Mouse (Mus musculus) hematopoietic stem cell, adult 5-6 weeks (primary cell): Measurements from ENCODE around the gene Aplp2. TPM values are rescaled to one million over a fixed set of nuclear protein-coding genes. Genes with fewer than 3 reads are reported as not detected.
A peak's percentile ranks its signal among the peaks of the same experiment; 100 is the strongest.

Experiments
- ATAC-seq, 2 experiments: fragments of 125-278 bp in 1 of 2; replicated peaks in 1 of 2; 2 replicates each; pipeline ENCODE4 v1.8.0; 2016 to 2017; ENCODE audit warnings: inconsistent platforms in 2 of 2, mild to moderate bottlenecking in 2 of 2, moderate number of reproducible peaks in 2 of 2, low read depth in 1 of 2, moderate TSS enrichment in 1 of 2; ENCODE audit not compliant: low FRiP score in 2 of 2, poor library complexity in 2 of 2, severe bottlenecking in 2 of 2, insufficient read depth in 1 of 2, low TSS enrichment in 1 of 2
- total RNA-seq: library from RNA; stranded (forward); fragments of 172-1452, 232-1000 nt; gene quantifications from 2 replicates; pipeline ENCODE4 v1.2.3, GENCODE M21; 2017

The Aplp2 gene
- total RNA-seq, 1 experiment from 2014 or later: 168 TPM

DNA sequence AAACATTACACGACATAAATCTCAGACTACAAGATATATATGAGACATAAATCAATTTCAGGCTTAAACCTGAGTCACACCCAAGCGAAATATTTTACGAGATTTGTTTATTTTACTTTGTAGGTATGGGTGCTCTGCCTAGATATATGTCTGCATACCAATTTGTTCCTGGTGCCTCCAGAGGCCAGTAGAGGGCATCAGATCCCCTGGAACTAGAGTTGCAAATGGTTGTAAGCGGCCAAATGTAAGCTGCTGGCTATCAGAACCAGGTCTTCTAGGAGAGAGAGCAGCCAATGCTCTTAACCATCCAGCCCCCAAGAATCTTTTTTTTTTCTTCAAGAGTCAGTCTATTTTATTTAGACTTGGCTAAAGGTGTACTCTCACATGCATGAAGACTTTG is 51.7 kb downstream of the Aplp2 start:
- no peak for ATAC-seq

DNA sequence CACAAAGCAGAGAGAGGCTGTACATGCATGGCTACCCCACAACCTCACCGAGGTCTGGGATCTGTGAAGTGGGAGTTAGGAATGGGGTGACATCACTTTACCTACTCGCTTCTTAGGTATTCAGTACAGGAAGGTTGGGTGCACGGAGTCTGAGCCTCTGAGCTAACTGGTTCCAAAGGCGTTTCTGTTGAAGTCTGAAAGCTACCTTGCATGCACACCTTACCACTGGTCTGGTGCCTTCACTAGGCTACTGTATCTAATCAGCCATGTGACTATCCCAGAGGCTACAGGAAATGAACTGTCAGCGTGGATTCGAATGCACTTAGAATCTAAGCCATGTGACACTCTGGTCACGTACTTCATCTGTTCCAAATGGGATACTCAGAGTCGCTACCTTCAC is 55.0 kb downstream of the Aplp2 start:
- no peak for ATAC-seq

DNA sequence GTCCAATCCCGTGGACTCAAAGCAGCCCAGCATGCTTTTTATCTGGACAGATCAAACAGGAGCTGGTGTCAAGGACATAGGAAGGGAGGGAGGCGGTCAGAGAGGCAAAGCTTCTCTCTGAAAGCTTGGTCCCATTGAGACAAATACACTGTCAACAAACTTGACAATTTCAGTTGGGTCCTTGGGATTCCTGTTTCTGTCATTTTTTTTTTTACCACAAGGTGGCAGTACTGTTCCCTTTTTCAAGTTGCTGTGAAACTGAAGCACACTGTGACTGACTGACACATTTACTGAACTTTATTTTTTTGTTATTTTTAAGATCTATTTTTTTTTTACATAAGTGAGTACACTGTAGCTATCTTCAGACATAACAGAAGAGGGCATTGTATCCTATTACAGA is 60.6 kb downstream of the Aplp2 start:
- peak; percentile 53 to 66; a peak in 1 of 4 replicates for ATAC-seq

GRCm38 (mm10) chr9:31148135-31148534 is 63.5 kb downstream of the Aplp2 start:
- ATAC-seq: no peak

DNA sequence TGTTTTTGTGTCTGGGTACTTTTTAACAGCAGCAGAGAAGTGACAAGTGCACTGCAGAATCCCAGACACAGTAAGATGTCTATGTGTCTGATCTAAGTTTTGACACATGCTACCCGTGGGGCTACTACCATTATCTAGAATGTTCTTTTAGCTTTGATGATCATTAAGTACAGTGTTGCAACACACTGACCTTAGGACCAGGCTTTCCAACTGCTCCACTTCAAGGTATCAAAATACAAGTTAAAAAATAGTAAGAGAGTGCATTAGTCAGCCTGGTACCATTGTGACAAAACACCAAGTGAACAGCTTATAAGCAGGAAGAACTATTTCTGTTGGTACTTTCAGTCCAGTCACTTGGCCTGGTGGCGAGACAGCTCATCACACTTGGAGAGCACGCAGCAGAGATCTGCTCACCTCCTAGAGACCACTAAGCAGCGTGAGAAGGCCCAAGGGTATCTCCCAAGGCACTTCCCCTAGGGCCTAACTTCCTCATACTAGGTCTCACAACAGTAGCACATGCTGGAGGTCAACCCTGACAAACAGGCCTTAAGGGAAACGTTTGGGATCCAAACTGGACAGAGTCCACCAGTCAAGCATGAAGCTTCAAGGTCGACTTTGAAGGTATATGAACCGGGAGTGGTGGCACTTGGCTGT is 66.2 kb downstream of the Aplp2 start:
- peak; percentile 73 to 74 for ATAC-seq

DNA sequence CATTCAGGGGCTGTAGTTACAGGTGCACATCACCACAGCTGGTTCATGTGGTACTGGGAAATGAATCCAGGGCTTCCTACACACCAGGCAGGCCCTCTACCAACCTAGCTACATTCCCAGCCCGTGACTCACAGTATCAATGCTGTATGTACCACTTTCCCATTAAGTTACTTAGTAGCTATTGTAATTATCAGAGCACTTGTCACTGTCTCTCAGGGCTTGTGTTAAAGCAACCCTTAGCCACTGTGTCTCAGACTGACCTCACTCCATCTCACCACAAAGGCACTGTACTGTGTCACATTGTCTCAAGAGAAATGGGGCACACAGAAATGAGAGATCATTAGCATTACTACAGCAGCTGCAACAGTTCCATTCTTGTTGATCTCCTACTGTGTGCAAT is 68.7 kb downstream of the Aplp2 start:
- ATAC-seq: no peak

DNA sequence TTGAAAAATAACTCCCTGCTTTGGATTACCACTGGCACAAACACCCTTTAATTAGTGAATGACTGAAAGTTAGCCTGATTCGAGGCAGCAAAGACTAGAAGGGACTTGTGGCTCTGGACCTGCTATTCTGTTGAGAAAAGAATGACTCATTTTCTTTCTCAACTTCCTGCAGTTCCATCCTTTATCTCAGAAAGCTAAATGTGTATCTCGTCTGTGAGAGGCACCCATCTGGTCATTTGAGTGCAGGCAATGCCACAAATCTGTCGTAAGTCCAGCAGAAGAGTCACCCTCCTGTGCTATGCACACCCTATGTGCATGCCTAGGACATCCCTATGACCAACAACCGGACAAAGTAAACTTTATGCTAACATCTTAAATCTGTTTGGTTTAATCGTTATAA is 78.5 kb downstream of the Aplp2 start:
- ATAC-seq: no peak

DNA sequence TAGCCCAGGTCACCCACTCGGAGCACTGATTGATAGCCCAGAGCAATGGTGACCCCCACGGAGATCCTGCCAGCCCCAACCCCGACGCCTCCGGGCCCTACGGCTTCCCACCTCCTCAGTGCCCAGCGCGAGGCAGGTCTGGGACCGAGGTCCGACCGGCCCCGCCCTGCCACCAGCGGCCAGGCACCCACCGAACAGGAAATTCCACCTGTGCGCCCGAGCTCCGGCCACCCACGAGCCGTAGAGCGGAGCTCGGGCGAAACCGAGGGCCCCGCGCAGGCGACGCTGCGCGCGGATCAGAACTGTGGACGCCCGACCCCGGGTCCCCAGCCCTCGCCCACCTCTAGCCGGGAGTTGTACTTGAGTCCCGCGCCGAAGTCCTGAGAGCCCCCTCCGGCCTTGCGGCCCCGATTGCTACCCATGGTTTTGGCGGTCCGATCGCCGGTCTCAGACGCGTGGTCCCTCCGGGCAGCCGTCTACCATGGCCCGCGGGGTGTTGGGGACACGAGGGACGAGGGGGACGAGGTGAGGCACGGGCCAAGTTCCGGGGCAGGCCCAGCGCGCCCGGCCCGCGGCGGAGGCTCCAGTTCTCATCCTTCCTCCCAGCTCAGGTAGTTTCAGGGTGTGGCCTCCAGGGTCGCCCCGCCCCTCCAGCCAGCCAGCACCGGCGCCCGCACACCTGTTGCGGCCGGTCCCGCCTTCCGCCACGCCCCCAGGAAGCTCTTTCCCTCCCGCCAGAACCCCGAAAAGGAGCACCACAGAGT is 80.2 kb downstream of the Aplp2 start, which contains the start of gene St14:
Gene St14, minus strand, starts transcription at position 649 of the 764 bp plus-strand sequence.
- no peak for ATAC-seq

DNA sequence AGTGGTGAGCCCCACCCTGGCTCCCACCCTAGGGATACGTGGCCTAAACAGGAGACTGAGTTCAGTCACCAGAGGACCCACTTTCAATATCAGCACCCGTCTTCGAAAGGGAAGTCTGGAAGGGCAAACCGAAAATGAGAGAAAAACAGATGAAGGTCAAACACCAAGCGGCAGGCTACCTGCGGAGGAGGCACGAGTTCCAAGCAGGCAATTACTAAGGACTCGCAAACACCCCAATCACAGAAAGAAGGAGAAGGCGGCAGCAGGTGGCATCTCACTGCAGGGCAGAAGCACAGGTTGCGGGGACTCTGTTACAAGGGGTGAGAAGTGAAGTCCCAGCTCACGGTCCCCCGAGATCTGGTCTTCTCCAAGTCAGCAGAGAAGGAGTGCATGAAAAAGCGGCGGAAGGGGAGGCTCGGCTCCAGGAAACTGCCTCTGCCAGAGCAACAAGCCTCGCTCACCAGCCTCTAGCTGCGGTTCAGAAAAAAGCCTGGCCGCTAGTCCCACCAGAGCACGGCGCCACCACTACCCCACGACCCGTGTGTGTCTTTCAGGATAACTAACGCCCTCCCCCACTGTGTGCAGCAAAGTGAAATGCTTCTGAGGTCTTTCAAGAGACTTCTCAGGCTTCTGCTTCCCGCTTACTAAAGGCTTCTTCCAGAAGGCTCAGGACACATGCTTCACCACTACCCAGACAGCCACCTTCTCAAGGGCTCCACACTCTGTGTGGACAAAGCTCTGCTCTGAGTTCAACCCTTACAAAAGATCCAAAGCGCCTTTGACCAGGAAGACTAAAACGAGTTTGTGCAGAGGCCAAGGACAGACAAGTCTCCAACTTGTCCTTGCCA is 81.0 kb downstream of the Aplp2 start:
- peak; percentile 14 to 21; a peak in 2 of 4 replicates for ATAC-seq

GRCm38 (mm10) chr9:31129956-31130355 is 81.7 kb downstream of the Aplp2 start:
- peak; percentile 72 to 73 for ATAC-seq

GRCm38 (mm10) chr9:31127876-31128465 is 83.6 kb downstream of the Aplp2 start:
- ATAC-seq: peak; percentile 49 to 50

- no peak for ATAC-seq
Observed at GRCm38 (mm10) chr9:31126079-31126478, 85.5 kb downstream of the Aplp2 start.

- no peak for ATAC-seq
Observed at GRCm38 (mm10) chr9:31122464-31123030, 89.1 kb downstream of the Aplp2 start.

- peak in 1 of 2 experiments; percentile 18; a peak in 2 of 4 replicates for ATAC-seq
Observed at GRCm38 (mm10) chr9:31120533-31120915, 91.1 kb downstream of the Aplp2 start.

GRCm38 (mm10) chr9:31119882-31120532 is 91.6 kb downstream of the Aplp2 start:
- no peak for ATAC-seq

DNA sequence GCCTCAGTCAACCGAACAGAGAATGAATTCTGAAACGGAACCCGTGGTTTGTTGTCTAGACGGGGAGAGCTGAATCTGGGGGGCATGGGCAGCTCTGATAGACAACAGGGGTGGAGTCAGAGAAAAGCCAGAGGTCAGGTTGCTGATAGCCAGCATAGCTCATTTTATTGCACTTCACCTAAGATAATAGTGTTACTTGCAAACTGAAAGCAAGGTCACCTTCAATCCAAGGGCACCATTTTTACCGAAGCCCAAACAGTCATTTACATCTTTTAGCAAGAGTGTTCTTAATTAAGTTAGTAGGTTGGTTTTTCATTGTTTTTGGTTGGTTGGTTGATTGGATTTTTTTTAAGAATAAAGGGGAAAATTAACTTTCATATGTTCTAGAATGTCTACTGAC is 92.2 kb downstream of the Aplp2 start:
- ATAC-seq: no peak
